26 mouse cellular contexts compared by ENCODE assay signal in the genomic region with DNA sequence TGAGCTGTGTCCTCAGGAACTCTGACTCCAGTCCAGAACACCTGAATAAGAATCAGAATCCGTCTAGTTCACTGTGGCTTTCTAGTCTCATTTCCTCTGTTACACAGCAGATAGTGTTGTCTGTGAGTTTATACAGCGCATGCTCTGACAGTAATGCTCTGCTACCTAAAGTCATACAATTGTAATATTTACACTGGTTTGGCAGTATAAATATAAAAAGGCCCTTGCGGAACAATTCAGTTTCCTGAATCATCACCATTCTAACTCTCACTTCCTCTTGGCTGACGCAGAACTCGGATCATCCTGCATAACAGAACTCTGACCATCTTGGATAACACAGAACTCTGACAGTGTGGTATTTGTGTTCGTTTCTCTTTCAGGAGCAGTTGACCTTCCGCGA. TPM values are rescaled to one million over a fixed set of nuclear protein-coding genes. Genes with fewer than 3 reads are reported as not detected.
DNase-seq lines count a peak whose midpoint lies in the region; ATAC-seq and TF ChIP-seq lines count a peak whose summit lies in the region.
"Had no signal": no experiment of that assay in that cellular context is flagged by ENCODE, and none has a peak within 500 bp of the region (broad histone marks: within the 10 kb centered on the region; RNA-seq: fewer than 3 reads in every experiment).

No protein-coding gene starts in this region.

- H3K36me3 ChIP-seq in lung, postnatal 0 days (ENCODE audit: insufficient read depth, low read length): peaks cover 32% of the 10 kb centered on the region

- ATAC-seq in lung, postnatal 0 days: no peak
- ATAC-seq in monocyte, adult 5-6 weeks (replicated peaks; ENCODE audit: insufficient number of reproducible peaks, low FRiP score, low TSS enrichment, poor library complexity, severe bottlenecking): peak; percentile 81
- ATAC-seq: forebrain, embryonic 16.5 days; midbrain, embryonic 15.5 days; Patski had no signal

- WGBS in lung, postnatal 0 days: 88% methylated on average over 8 of the region's 8 CpGs

- no peak for TF ChIP-seq EP300 in lung, postnatal 0 days (IDR thresholded peaks at IDR 0.05)

- no peak overlapping the region for H3K4me3 ChIP-seq in lung, postnatal 0 days (ENCODE audit: low read depth, low read length)
- H3K4me3 ChIP-seq: erythroblast, embryonic 14.5 days; heart, embryonic 12.5 days; kidney, embryonic 15.5 days; left cerebral cortex, adult 2 months; limb, embryonic 13.5 days; midbrain, embryonic 10.5 days; midbrain, embryonic 15.5 days had no signal

- no peak for TF ChIP-seq CTCF in lung, postnatal 0 days (IDR thresholded peaks at IDR 0.05)

- H3K9ac ChIP-seq in lung, postnatal 0 days (replicated peaks; ENCODE audit: low read depth): no peak overlapping the region
- H3K9ac ChIP-seq: heart, embryonic 12.5 days; hindbrain, embryonic 14.5 days; kidney, embryonic 15.5 days; limb, embryonic 13.5 days; liver, embryonic 14.5 days; lung, embryonic 14.5 days; midbrain, embryonic 15.5 days had no signal

- peaks cover 7% of the 10 kb centered on the region; the same call in 1 of the 2 replicates for H3K9me3 ChIP-seq in lung, postnatal 0 days (ENCODE audit: low read length)
- H3K9me3 ChIP-seq: heart, embryonic 12.5 days had no signal

- intact Hi-C loops in heart, postnatal 36 days (cut with DNase I): loop anchor here (10.0 kb wide), 1 partner anchor 350 kb away; a partner anchor contains a TSS

- H3K27ac ChIP-seq in lung, postnatal 0 days (ENCODE audit: low read length): no peak overlapping the region
- H3K27ac ChIP-seq: hindbrain, embryonic 14.5 days; kidney, embryonic 15.5 days; left cerebral cortex, adult 2 months; limb, embryonic 13.5 days; liver, embryonic 14.5 days; midbrain, embryonic 10.5 days; midbrain, embryonic 15.5 days had no signal

- no peaks in the 10 kb centered on the region for H3K4me1 ChIP-seq in lung, postnatal 0 days (ENCODE audit: insufficient read depth, low read depth, low read length)

- peak; percentile 13 to 33 for DNase-seq in heart, adult 18-20 months
- no peak for DNase-seq in heart, postnatal 36 days
- DNase-seq in lung, postnatal 36 days: peak; percentile 8
- DNase-seq in lung, postnatal 0 days (ENCODE audit: low spot score): no peak
- DNase-seq in retina, embryonic 14.5 days (ENCODE audit: low spot score): no peak
- no peak for DNase-seq in adipocyte (ENCODE audit: low spot score)
- DNase-seq: adrenal gland, postnatal 14 days; cerebellum, adult 11-12 months; cerebellum, postnatal 10 days; kidney, adult 18-20 months; kidney, postnatal 25 days; lung, embryonic 14.5 days; thymus, postnatal 14 days had no signal

- no peaks in the 10 kb centered on the region for H3K27me3 ChIP-seq in lung, postnatal 0 days (replicated peaks; ENCODE audit: insufficient read depth, low read length)
- H3K27me3 ChIP-seq: heart, embryonic 12.5 days; kidney, embryonic 15.5 days; limb, embryonic 13.5 days; midbrain, embryonic 15.5 days; Patski had no signal

- H3K4me2 ChIP-seq in lung, postnatal 0 days (replicated peaks; ENCODE audit: low read depth, low read length): no peak overlapping the region
- H3K4me2 ChIP-seq: heart, embryonic 12.5 days; hindbrain, embryonic 14.5 days; kidney, embryonic 15.5 days; limb, embryonic 13.5 days; lung, embryonic 14.5 days; midbrain, embryonic 15.5 days had no signal

RNA-seq across cellular contexts. Expression of a gene that starts 6.8 kb away (rescaled TPM):
- 10 to 100 TPM; 17.0 to 24.0 TPM for total RNA-seq in heart, adult 18-20 months (2021)
- total RNA-seq in heart, postnatal 36 days (2021): 10 to 100 TPM; 30.2 to 31.3 TPM
- 26.9 and 28.2 TPM in 2 replicates for polyA plus RNA-seq in lung, postnatal 0 days (2015; fragmentation: Nextera tagmentation; extraction: Ambion mirVana)
- 36.1 to 55.1 TPM (median 37.0 TPM) in 3 replicates for total RNA-seq in monocyte, adult 5-6 weeks (2017)

RNA-seq across cellular contexts. Expression of a gene that starts 23.2 kb away (rescaled TPM):
- 1 to 10 TPM in 1 of 2 experiments, under 1 TPM in 1; 0.92 to 1.3 TPM for total RNA-seq in heart, adult 18-20 months (2021)
- 1 to 10 TPM; 1.6 to 2.9 TPM for total RNA-seq in heart, postnatal 36 days (2021)
- polyA plus RNA-seq in lung, postnatal 0 days (2015; fragmentation: Nextera tagmentation; extraction: Ambion mirVana): 4.6 and 4.8 TPM in 2 replicates
- total RNA-seq in monocyte, adult 5-6 weeks (2017): 0.49 TPM in 1 of 3 replicates, not detected in the others
- total RNA-seq: MEL had no signal
- polyA plus RNA-seq: erythroblast, embryonic 14.5 days had no signal

Comparison
In these comparisons a context has a peak if more than half of its experiments do, and no peak if none do; other contexts are left out.
1. DNase-seq: peak in heart, adult 18-20 months (2 of 2) and lung, postnatal 36 days (single experiment); none in heart, postnatal 36 days (0 of 2), lung, postnatal 0 days (single experiment), retina, embryonic 14.5 days (single experiment) and adipocyte (single experiment).